Mouse (Mus musculus): ENCODE results near the gene Dnmt1.

DNA sequence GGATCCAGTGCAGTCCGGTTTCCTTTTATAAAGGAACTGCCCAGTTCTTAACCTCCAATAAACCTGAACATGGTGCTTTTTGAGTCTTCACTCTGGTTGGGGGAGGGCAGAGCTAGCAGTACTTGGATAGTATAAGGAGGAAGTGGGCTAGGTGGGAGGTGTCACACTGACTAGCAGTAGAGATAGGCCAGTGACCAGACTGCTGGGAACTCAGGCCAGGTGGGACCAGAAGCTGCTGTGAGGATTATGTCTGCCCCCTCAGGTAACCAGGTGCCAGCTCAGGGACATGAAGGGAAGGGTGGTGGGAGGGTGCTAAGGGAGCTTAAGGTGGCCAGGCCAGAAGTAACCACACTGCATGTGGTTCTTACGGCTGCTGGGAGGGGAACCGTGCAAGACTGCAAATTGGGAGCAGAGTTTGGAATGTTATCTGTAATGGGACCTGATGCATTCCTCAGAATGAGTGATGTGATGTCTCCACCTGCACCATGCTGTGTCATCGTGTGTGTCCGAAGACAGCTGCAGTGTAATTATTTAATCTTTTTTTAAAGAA is 67.5 kb downstream of the Dnmt1 start:
- TF ChIP-seq CTCF (IDR thresholded peaks at IDR 0.05; ENCODE audit: low read depth) (no peak), EP300 (optimal IDR thresholded peaks at IDR 0.05) (no peak)
